Mouse (Mus musculus): ENCODE results near the gene Tmem151b. TPM values are rescaled to one million over a fixed set of nuclear protein-coding genes. Genes with fewer than 3 reads are reported as not detected.

Gene Tmem151b
- polyA plus RNA-seq, 1 experiment from 2014 or later: 4.7 TPM

- Histone ChIP-seq H3K27me3 (peaks cover 53% of the 10 kb centered on the region), H3K27ac (peak overlapping the region; percentile 22; the same call in 1 of the 2 replicates), H3K4me1 (peaks cover 37% of the 10 kb centered on the region), H3K4me2 (peak overlapping the region; percentile 94), H3K36me3 (0 out of 2 replicates have a peak, but pooled peaks cover 12% of the 10 kb centered on the region), H3K9ac (peak overlapping the region; percentile 71), H3K9me3 (no peaks in the 10 kb centered on the region), H3K4me3 (peak overlapping the region; percentile 72)
- WGBS: 4% methylated on average over 48 of the region's 68 CpGs
- no peak for ATAC-seq (ENCODE audit: insufficient number of reproducible peaks, low FRiP score, low TSS enrichment, low read depth)
Observed at GRCm38 (mm10) chr17:45548541-45549512, 650 bp downstream of the Tmem151b start.

- Histone ChIP-seq H3K4me2 (no peak overlapping the region), H3K27me3 (peaks cover 62% of the 10 kb centered on the region), H3K9me3 (no peaks in the 10 kb centered on the region), H3K4me3 (no peak overlapping the region), H3K36me3 (0 out of 2 replicates have a peak, but pooled peaks cover 12% of the 10 kb centered on the region), H3K27ac (no peak overlapping the region), H3K4me1 (peaks cover 39% of the 10 kb centered on the region), H3K9ac (no peak overlapping the region)
- WGBS: 88% methylated on average over 5 of the region's 5 CpGs
- no peak for ATAC-seq (ENCODE audit: insufficient number of reproducible peaks, low FRiP score, low TSS enrichment, low read depth)
Observed at GRCm38 (mm10) chr17:45547461-45548190, 1.9 kb downstream of the Tmem151b start.

- ATAC-seq (ENCODE audit: insufficient number of reproducible peaks, low FRiP score, low TSS enrichment, low read depth): no peak
- WGBS: 69% methylated on average over 16 of the region's 16 CpGs
- Histone ChIP-seq H3K9ac (no peak overlapping the region), H3K27ac (no peak overlapping the region), H3K4me1 (peaks cover 38% of the 10 kb centered on the region), H3K9me3 (no peaks in the 10 kb centered on the region), H3K4me2 (no peak overlapping the region), H3K27me3 (peaks cover 67% of the 10 kb centered on the region), H3K4me3 (no peak overlapping the region), H3K36me3 (0 out of 2 replicates have a peak, but pooled peaks cover 12% of the 10 kb centered on the region)
Observed at GRCm38 (mm10) chr17:45546941-45547340, 2.5 kb downstream of the Tmem151b start.

- peak overlapping the region; percentile 19 for H3K4me3 ChIP-seq
- H3K27me3 ChIP-seq: peaks cover 80% of the 10 kb centered on the region
- no peak overlapping the region for H3K27ac ChIP-seq
- H3K9me3 ChIP-seq: no peaks in the 10 kb centered on the region
- H3K36me3 ChIP-seq: 0 out of 2 replicates have a peak, but pooled peaks cover 12% of the 10 kb centered on the region
- no peak overlapping the region for H3K9ac ChIP-seq
- no peak for ATAC-seq (ENCODE audit: insufficient number of reproducible peaks, low FRiP score, low TSS enrichment, low read depth)
- H3K4me2 ChIP-seq: peak overlapping the region; percentile 39
- H3K4me1 ChIP-seq: peaks cover 36% of the 10 kb centered on the region
- 21% methylated on average over 74 of the region's 74 CpGs for WGBS
Observed at GRCm38 (mm10) chr17:45545278-45545961, 4.1 kb downstream of the Tmem151b start.

DNA sequence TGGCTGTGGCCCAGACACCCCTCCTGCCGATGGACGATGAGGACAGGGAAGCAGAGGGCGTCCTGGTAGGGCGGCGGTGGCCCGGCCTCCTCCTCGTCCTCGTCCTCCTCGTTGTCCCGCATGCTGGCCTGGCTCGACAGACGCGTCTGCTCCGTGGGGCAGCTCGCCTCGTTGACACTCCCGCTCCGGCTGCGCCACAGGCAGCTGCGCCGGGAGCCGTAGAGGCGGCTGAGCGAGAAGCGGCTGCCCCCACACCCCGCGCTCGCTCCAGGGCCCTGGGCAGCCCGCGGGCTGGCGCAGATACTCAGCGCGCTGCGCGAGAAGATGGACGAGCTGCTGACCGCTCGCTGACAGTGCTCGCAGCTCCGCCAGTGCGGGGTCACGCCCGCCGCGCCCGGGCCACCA lies 4.6 kb downstream of the Tmem151b start:
- Histone ChIP-seq H3K4me1 (peaks cover 32% of the 10 kb centered on the region), H3K27me3 (peaks cover 84% of the 10 kb centered on the region), H3K4me3 (peak overlapping the region; percentile 19), H3K4me2 (peak overlapping the region; percentile 39), H3K9me3 (no peaks in the 10 kb centered on the region), H3K36me3 (0 out of 2 replicates have a peak, but pooled peaks cover 12% of the 10 kb centered on the region), H3K9ac (no peak overlapping the region), H3K27ac (no peak overlapping the region)
- 25% methylated on average over 46 of the region's 46 CpGs for WGBS
- no peak for ATAC-seq (ENCODE audit: insufficient number of reproducible peaks, low FRiP score, low TSS enrichment, low read depth)

DNA sequence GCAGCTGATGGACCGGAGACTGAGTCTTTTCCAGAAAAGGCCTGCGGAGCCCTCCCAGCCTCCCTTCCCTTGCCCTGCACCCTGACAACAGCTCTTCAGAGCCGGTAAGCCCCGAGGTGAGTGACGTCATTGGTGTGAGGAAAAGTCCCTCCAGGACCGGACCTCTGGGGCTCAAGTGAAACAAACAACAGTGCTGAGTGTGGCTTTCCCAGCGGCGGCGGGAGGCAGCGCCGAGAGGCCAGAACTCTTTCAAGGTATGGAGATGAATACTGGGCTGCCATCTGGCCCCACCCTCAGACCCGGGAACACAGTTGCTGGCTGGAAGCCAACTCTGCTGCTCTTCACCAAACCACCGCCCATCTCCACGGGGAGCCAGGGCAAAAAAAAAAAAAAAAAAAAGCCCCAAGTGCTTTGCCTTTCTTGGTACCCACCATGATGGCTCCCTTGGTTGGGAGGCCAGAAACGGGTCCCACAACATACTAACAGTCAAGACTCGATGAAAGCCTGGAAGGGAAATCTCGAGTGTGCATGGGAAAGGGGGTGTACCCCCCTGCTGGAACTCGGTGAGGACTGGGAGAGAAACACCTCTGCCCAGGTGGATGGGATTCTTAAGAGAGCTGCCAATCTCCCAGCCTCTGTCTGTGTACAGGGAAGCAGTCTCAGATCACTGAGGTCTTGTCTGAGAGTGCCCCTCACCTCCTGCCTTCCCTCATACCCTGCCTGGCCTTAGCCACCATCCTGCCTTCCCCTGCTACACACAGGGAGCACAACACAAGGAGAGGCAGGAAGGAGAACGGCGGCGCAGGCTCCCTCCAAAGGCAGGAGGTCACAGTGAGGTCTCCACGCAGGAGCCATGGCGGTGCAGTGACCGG lies 5.2 kb downstream of the Tmem151b start:
- Histone ChIP-seq H3K4me3 (no peak overlapping the region), H3K36me3 (0 out of 2 replicates have a peak, but pooled peaks cover 12% of the 10 kb centered on the region), H3K4me1 (peaks cover 26% of the 10 kb centered on the region), H3K27ac (no peak overlapping the region), H3K4me2 (0 out of 2 replicates have a peak overlapping the region, but pooled peaks have one; percentile 39), H3K9ac (no peak overlapping the region), H3K9me3 (no peaks in the 10 kb centered on the region), H3K27me3 (peaks cover 90% of the 10 kb centered on the region)
- ATAC-seq (ENCODE audit: insufficient number of reproducible peaks, low FRiP score, low TSS enrichment, low read depth): no peak
- 24% methylated on average over 24 of the region's 24 CpGs for WGBS

- Histone ChIP-seq H3K27me3 (peaks cover 94% of the 10 kb centered on the region), H3K36me3 (0 out of 2 replicates have a peak, but pooled peaks cover 12% of the 10 kb centered on the region), H3K4me1 (peaks cover 19% of the 10 kb centered on the region), H3K4me3 (no peak overlapping the region), H3K27ac (no peak overlapping the region), H3K4me2 (no peak overlapping the region), H3K9me3 (no peaks in the 10 kb centered on the region), H3K9ac (no peak overlapping the region)
- ATAC-seq (ENCODE audit: insufficient number of reproducible peaks, low FRiP score, low TSS enrichment, low read depth): no peak
- 45% methylated on average over 1 of the region's 1 CpGs for WGBS
Observed at GRCm38 (mm10) chr17:45543115-45543514, 6.4 kb downstream of the Tmem151b start.

GRCm38 (mm10) chr17:45542705-45543104 lies 6.8 kb downstream of the Tmem151b start:
- 69% methylated on average over 2 of the region's 2 CpGs for WGBS
- ATAC-seq (ENCODE audit: insufficient number of reproducible peaks, low FRiP score, low TSS enrichment, low read depth): no peak
- Histone ChIP-seq H3K9ac (no peak overlapping the region), H3K4me1 (peaks cover 19% of the 10 kb centered on the region), H3K36me3 (0 out of 2 replicates have a peak, but pooled peaks cover 12% of the 10 kb centered on the region), H3K4me2 (no peak overlapping the region), H3K4me3 (no peak overlapping the region), H3K27ac (no peak overlapping the region), H3K9me3 (no peaks in the 10 kb centered on the region), H3K27me3 (peaks cover 94% of the 10 kb centered on the region)

DNA sequence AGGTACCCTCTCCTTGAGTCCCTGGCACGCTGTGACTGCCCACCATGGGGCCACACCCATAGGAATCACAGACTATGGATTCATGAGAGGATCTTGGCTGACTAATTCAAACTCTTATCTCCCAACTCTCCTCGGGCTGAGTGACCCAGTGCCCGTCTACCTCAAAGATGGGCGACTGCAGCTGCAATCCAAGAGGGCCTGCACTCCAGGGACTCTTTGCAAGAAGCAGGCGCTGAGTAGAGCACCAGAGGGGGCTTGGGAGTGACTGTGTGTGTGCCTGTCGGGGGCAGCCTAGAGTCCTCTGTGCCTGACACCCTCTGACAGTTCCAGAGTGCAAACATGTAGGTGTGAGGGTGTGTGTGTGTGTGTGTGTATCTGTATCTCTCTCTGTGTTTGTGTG lies 7.3 kb downstream of the Tmem151b start:
- Histone ChIP-seq H3K9ac (no peak overlapping the region), H3K27me3 (peaks cover 90% of the 10 kb centered on the region), H3K4me2 (no peak overlapping the region), H3K4me3 (no peak overlapping the region), H3K27ac (no peak overlapping the region), H3K4me1 (peaks cover 19% of the 10 kb centered on the region), H3K36me3 (0 out of 2 replicates have a peak, but pooled peaks cover 12% of the 10 kb centered on the region), H3K9me3 (no peaks in the 10 kb centered on the region)
- WGBS: 46% methylated on average over 6 of the region's 6 CpGs
- ATAC-seq (ENCODE audit: insufficient number of reproducible peaks, low FRiP score, low TSS enrichment, low read depth): no peak

GRCm38 (mm10) chr17:45539664-45540063 lies 9.8 kb downstream of the Tmem151b start:
- H3K4me1 ChIP-seq: peaks cover 9% of the 10 kb centered on the region; the same call in 1 of the 2 replicates
- no peak overlapping the region for H3K27ac ChIP-seq
- H3K4me2 ChIP-seq: no peak overlapping the region
- H3K9ac ChIP-seq: no peak overlapping the region
- 0 out of 2 replicates have a peak, but pooled peaks cover 4% of the 10 kb centered on the region for H3K36me3 ChIP-seq
- peaks cover 89% of the 10 kb centered on the region for H3K27me3 ChIP-seq
- ATAC-seq (ENCODE audit: insufficient number of reproducible peaks, low FRiP score, low TSS enrichment, low read depth): no peak
- H3K4me3 ChIP-seq: no peak overlapping the region
- H3K9me3 ChIP-seq: no peaks in the 10 kb centered on the region
- 80% methylated on average over 21 of the region's 21 CpGs for WGBS

Data from limb, embryonic 15.5 days (tissue).